Mouse (Mus musculus): Measurements from ENCODE around the gene Clip1.

The Clip1 gene

GRCm38 (mm10) chr5:123670800-123671472 lies 13.5 kb downstream of the Clip1 start:
- no peak for DNase-seq (ENCODE audit: low spot score)

GRCm38 (mm10) chr5:123669991-123670799 lies 14.2 kb downstream of the Clip1 start:
- no peak for DNase-seq (ENCODE audit: low spot score)

- no peak for DNase-seq (ENCODE audit: low spot score)
Observed at GRCm38 (mm10) chr5:123667915-123668314, 16.5 kb downstream of the Clip1 start.

GRCm38 (mm10) chr5:123665956-123666355 lies 18.5 kb downstream of the Clip1 start:
- no peak for DNase-seq (ENCODE audit: low spot score)

GRCm38 (mm10) chr5:123664329-123664728 lies 20.1 kb downstream of the Clip1 start:
- DNase-seq (ENCODE audit: low spot score) = no peak

GRCm38 (mm10) chr5:123662059-123662458 lies 22.4 kb downstream of the Clip1 start:
- DNase-seq (ENCODE audit: low spot score) = peak; percentile 30

- no peak for DNase-seq (ENCODE audit: low spot score)
Observed at GRCm38 (mm10) chr5:123661602-123662001, 22.8 kb downstream of the Clip1 start.

GRCm38 (mm10) chr5:123657651-123658050 lies 26.8 kb downstream of the Clip1 start:
- no peak for DNase-seq (ENCODE audit: low spot score)

GRCm38 (mm10) chr5:123654937-123655336 lies 29.5 kb downstream of the Clip1 start:
- no peak for DNase-seq (ENCODE audit: low spot score)

GRCm38 (mm10) chr5:123653287-123653801 lies 31.1 kb downstream of the Clip1 start:
- no peak for DNase-seq (ENCODE audit: low spot score)

GRCm38 (mm10) chr5:123650825-123651224 lies 33.6 kb downstream of the Clip1 start:
- no peak for DNase-seq (ENCODE audit: low spot score)

GRCm38 (mm10) chr5:123642401-123642800 lies 42.0 kb downstream of the Clip1 start:
- DNase-seq (ENCODE audit: low spot score) = no peak

GRCm38 (mm10) chr5:123641259-123641900 lies 43.0 kb downstream of the Clip1 start:
- DNase-seq (ENCODE audit: low spot score) = no peak

- no peak for DNase-seq (ENCODE audit: low spot score)
Observed at GRCm38 (mm10) chr5:123640181-123640580, 44.2 kb downstream of the Clip1 start.

GRCm38 (mm10) chr5:123631210-123631609 lies 53.2 kb downstream of the Clip1 start:
- no peak for DNase-seq (ENCODE audit: low spot score)

- no peak for DNase-seq (ENCODE audit: low spot score)
Observed at GRCm38 (mm10) chr5:123626631-123627030, 57.8 kb downstream of the Clip1 start.

- no peak for DNase-seq (ENCODE audit: low spot score)
Observed at GRCm38 (mm10) chr5:123622421-123622820, 62.0 kb downstream of the Clip1 start.

GRCm38 (mm10) chr5:123618558-123618957 lies 65.9 kb downstream of the Clip1 start:
- DNase-seq (ENCODE audit: low spot score) = no peak

- DNase-seq (ENCODE audit: low spot score) = no peak
Observed at GRCm38 (mm10) chr5:123614246-123614645, 70.2 kb downstream of the Clip1 start.

- no peak for DNase-seq (ENCODE audit: low spot score)
Observed at GRCm38 (mm10) chr5:123609843-123610242, 74.6 kb downstream of the Clip1 start.

- no peak for DNase-seq (ENCODE audit: low spot score)
Observed at GRCm38 (mm10) chr5:123609416-123609815, 75.0 kb downstream of the Clip1 start.

- no peak for DNase-seq (ENCODE audit: low spot score)
Observed at GRCm38 (mm10) chr5:123607211-123607669, 77.2 kb downstream of the Clip1 start.

GRCm38 (mm10) chr5:123603496-123603895 lies 80.9 kb downstream of the Clip1 start:
- no peak for DNase-seq (ENCODE audit: low spot score)

Data from testis, postnatal 14 days (tissue).